Mouse (Mus musculus) embryonic facial prominence, embryonic 14.5 days (tissue): ENCODE data around the gene Gm10428. TPM values are rescaled to one million over a fixed set of nuclear protein-coding genes. Genes with fewer than 3 reads are reported as not detected.

Experiments
- ATAC-seq: fragments of 200-750 bp; cut with Nextera tagmentation; 2 replicates; pipeline ENCODE4 v1.8.0; 2017; ENCODE audit warnings: low read depth, moderate number of reproducible peaks, moderate TSS enrichment
- DNase-seq: peaks from one replicate; pipeline ENCODE4 v3.0.0-alpha.2; 2015; ENCODE audit warnings: low spot score
- H3K27ac ChIP-seq: fragments of 300-500 bp; sonication (generic); replicated peaks from 2 replicates; pipeline ENCODE4 v1.5.1; 2014; ENCODE audit warnings: low read depth, mild to moderate bottlenecking, low read length, moderate library complexity
- H3K27me3 ChIP-seq: fragments of 300-500 bp; sonication (generic); replicated peaks from 2 replicates; pipeline ENCODE4 v1.6.1; 2014; ENCODE audit warnings: low read length; ENCODE audit not compliant: control insufficient read depth, insufficient read depth
- H3K36me3 ChIP-seq: fragments of 300-500 bp; sonication (generic); 2 replicates; pipeline ENCODE4 v1.6.1; 2014; ENCODE audit warnings: low read length, mixed read lengths; ENCODE audit not compliant: control insufficient read depth, insufficient read depth
- H3K4me1 ChIP-seq: fragments of 300-500 bp; sonication (generic); 2 replicates; pipeline ENCODE4 v1.6.1; 2014; ENCODE audit warnings: antibody characterized with exemption, low read length; ENCODE audit not compliant: control insufficient read depth, insufficient read depth
- H3K4me2 ChIP-seq: fragments of 300-500 bp; sonication (generic); 2 replicates; pipeline ENCODE4 v1.6.1; 2014; ENCODE audit warnings: low read depth, mild to moderate bottlenecking, low read length, moderate library complexity, mixed read lengths
- H3K4me3 ChIP-seq: fragments of 300-500 bp; sonication (generic); 2 replicates; pipeline ENCODE4 v1.5.1; 2014; ENCODE audit warnings: low read depth, mild to moderate bottlenecking, low read length
- H3K9ac ChIP-seq: fragments of 300-500 bp; sonication (generic); 2 replicates; pipeline ENCODE4 v1.6.1; 2014; ENCODE audit warnings: low read depth, mild to moderate bottlenecking, low read length, moderate library complexity, mixed read lengths
- H3K9me3 ChIP-seq: fragments of 300-500 bp; sonication (generic); 2 replicates; pipeline ENCODE4 v1.6.1; 2016; ENCODE audit warnings: low read length; ENCODE audit not compliant: control insufficient read depth
- WGBS: fragments of 180-500 bp; shearing (Covaris S2); extraction: QIAGEN DNeasy Blood & Tissue Kit; methylation state at CpG from one replicate; pipeline ENCODE4 v1.1.7; 2014; 5-methylcytosine and 5-hydroxymethylcytosine counted together
- polyA plus RNA-seq: library from polyadenylated mRNA; unstranded; fragments of >200 nt; fragmentation: Nextera tagmentation; extraction: Ambion mirVana; gene quantifications from 2 replicates; pipeline ENCODE4 v1.2.1, GENCODE M21; 2014

The Gm10428 gene
- polyA plus RNA-seq, 1 experiment from 2014 or later = not detected

- Histone ChIP-seq H3K9me3 (no peaks in the 10 kb centered on the region), H3K9ac (peak overlapping the region; percentile 51), H3K4me1 (0 out of 2 replicates have a peak, but pooled peaks cover 6% of the 10 kb centered on the region), H3K4me2 (peak overlapping the region; percentile 51), H3K27ac (no peak overlapping the region), H3K36me3 (no peaks in the 10 kb centered on the region), H3K27me3 (no peaks in the 10 kb centered on the region; the same call in 1 of the 2 replicates), H3K4me3 (peak overlapping the region; percentile 31)
- DNase-seq (no peak), ATAC-seq (peak; percentile 15; the same call in 1 of the 2 replicates)
- WGBS = 4% methylated on average over 7 of the region's 7 CpGs
These were observed 4.2 kb downstream of the Gm10428 start for GRCm38 (mm10) chr11:62757143-62757507.

DNA sequence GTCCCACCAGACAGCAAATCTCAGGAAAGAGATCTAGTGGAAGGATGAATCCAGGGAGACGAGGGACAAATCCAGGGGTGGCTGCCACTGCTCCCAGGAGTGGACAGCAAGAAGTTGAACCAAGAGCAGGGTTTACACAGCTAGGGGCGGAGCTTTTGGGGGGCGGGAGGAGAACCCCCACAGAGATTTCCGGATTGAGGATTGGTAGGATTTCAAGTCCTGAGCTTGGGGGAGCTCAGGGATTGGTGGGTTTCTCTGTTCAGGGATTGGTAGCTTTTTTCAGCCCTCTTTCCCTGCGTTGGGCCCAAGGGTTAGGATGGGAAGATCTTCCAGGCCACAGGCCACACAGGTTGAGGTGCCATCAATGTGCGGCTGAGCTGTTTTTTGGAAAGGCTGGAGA, 5.0 kb downstream of the Gm10428 start:
- Histone ChIP-seq H3K4me2 (no peak overlapping the region), H3K36me3 (no peaks in the 10 kb centered on the region), H3K9ac (no peak overlapping the region), H3K9me3 (no peaks in the 10 kb centered on the region), H3K4me3 (no peak overlapping the region), H3K27ac (no peak overlapping the region), H3K4me1 (0 out of 2 replicates have a peak, but pooled peaks cover 6% of the 10 kb centered on the region), H3K27me3 (no peaks in the 10 kb centered on the region; the same call in 1 of the 2 replicates)
- DNase-seq (no peak), ATAC-seq (no peak)
- 81% methylated on average over 6 of the region's 6 CpGs for WGBS

GRCm38 (mm10) chr11:62758491-62758890, 5.6 kb downstream of the Gm10428 start:
- 0 out of 2 replicates have a peak, but pooled peaks cover 6% of the 10 kb centered on the region for H3K4me1 ChIP-seq
- H3K9me3 ChIP-seq = no peaks in the 10 kb centered on the region
- DNase-seq (no peak), ATAC-seq (no peak)
- no peak overlapping the region for H3K4me3 ChIP-seq
- no peaks in the 10 kb centered on the region for H3K36me3 ChIP-seq
- no peak overlapping the region for H3K4me2 ChIP-seq
- no peaks in the 10 kb centered on the region; the same call in 1 of the 2 replicates for H3K27me3 ChIP-seq
- H3K9ac ChIP-seq = no peak overlapping the region
- H3K27ac ChIP-seq = no peak overlapping the region
- WGBS = 83% methylated on average over 11 of the region's 11 CpGs

- Histone ChIP-seq H3K4me1 (0 out of 2 replicates have a peak, but pooled peaks cover 6% of the 10 kb centered on the region), H3K27ac (no peak overlapping the region), H3K4me2 (no peak overlapping the region), H3K27me3 (no peaks in the 10 kb centered on the region; the same call in 1 of the 2 replicates), H3K9ac (no peak overlapping the region), H3K36me3 (no peaks in the 10 kb centered on the region), H3K9me3 (no peaks in the 10 kb centered on the region), H3K4me3 (no peak overlapping the region)
- 68% methylated on average over 9 of the region's 9 CpGs for WGBS
- DNase-seq (no peak), ATAC-seq (no peak)
These were observed 8.0 kb downstream of the Gm10428 start for GRCm38 (mm10) chr11:62760755-62761457.

DNA sequence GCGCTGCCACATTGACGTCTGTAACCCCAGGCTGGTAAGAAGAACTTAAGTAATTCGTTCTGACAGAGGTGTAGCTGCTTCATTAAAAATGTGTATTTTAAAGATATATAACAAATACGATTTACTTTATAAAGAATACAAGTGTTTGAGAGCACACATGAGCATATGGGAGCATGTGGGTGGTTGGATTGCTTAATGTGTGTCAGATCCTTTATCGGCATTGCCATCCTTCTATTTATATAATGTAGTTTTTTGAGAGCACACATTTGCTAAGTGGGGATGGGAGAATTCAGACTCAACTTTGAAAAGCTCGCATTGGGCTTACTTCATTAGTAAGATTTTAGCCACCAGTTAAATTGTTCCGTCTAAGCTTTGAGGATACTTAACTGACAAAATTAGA, 23.6 kb downstream of the Gm10428 start:
- no peak for DNase-seq

DNA sequence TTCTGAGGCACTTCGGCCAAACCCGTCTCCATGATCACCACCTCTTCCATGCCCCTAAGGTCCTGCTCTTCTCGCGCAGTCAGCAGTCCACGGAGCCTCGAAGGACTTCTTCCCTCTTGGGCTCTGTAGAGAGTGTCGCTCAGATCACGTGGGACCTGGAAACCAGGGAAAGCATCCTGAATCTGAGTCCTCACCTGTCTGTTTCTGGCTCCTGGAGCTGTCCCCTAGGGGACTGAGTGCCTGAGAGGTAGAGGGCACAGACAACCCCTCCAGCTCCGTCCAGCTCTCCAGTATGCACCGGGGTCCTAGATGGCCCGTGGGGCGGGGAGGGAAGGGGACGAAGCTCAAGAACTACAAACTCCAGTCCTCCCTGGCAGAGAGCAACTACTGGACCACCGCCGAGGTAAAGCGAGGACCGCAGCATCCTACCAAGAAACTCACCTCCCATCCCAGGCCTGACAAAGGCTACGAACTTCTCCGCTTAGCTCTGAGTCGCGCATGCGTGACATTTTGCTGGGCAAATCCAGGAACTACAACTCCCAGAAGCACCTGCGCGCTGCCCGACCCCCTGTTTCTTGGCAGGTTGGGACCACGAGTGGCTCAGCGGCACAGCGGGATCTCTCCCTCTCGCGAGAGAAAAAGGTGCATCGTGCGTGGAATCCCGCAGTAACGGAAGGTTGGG, 36.2 kb downstream of the Gm10428 start, which contains the start of gene Zfp286:
Zfp286 (minus strand) TSS at position 528 of the 682 bp plus-strand sequence.
- peaks cover 13% of the 10 kb centered on the region for H3K9me3 ChIP-seq
- peak within 1 kb of the TSS; percentile 65 for H3K4me2 ChIP-seq
- WGBS = 5% methylated on average over 30 of the region's 34 CpGs
- peak within 1 kb of the TSS; percentile 67; the same call in 1 of the 2 replicates for H3K27ac ChIP-seq
- peaks cover 36% of the 10 kb centered on the region for H3K36me3 ChIP-seq
- ATAC-seq = peak; percentile 98
- peak within 1 kb of the TSS; percentile 82 for H3K9ac ChIP-seq
- H3K4me3 ChIP-seq = peak within 1 kb of the TSS; percentile 67
- DNase-seq = peak; percentile 98
- H3K27me3 ChIP-seq = no peaks in the 10 kb centered on the region
- H3K4me1 ChIP-seq = peaks cover 7% of the 10 kb centered on the region

More for the DNA sequence above, 23.6 kb downstream of the Gm10428 start:
- Histone ChIP-seq H3K27me3 (no peaks in the 10 kb centered on the region), H3K4me3 (no peak overlapping the region), H3K36me3 (peaks cover 60% of the 10 kb centered on the region), H3K9ac (no peak overlapping the region), H3K9me3 (peaks cover 79% of the 10 kb centered on the region), H3K27ac (no peak overlapping the region), H3K4me1 (no peaks in the 10 kb centered on the region), H3K4me2 (no peak overlapping the region)
- WGBS = 96% methylated on average over 7 of the region's 7 CpGs
- ATAC-seq = no peak

GRCm38 (mm10) chr11:62789617-62789936, 36.7 kb downstream of the Gm10428 start:
- ATAC-seq (0 out of 2 replicates have a peak, but pooled peaks have one; percentile 2), DNase-seq (no peak)
- H3K4me1 ChIP-seq = peaks cover 7% of the 10 kb centered on the region
- H3K27me3 ChIP-seq = no peaks in the 10 kb centered on the region
- H3K4me2 ChIP-seq = peak overlapping the region; percentile 65
- H3K36me3 ChIP-seq = peaks cover 31% of the 10 kb centered on the region
- H3K27ac ChIP-seq = peak overlapping the region; percentile 16; the same call in 1 of the 2 replicates
- peaks cover 8% of the 10 kb centered on the region; the same call in 1 of the 2 replicates for H3K9me3 ChIP-seq
- 57% methylated on average over 3 of the region's 3 CpGs for WGBS
- peak overlapping the region; percentile 67 for H3K4me3 ChIP-seq
- H3K9ac ChIP-seq = peak overlapping the region; percentile 82
